Mouse (Mus musculus) G1E (cell line): ENCODE data around the gene Dusp22. TPM values are rescaled to one million over a fixed set of nuclear protein-coding genes. Genes with fewer than 3 reads are reported as not detected.

ENCODE experiments used
- ATAC-seq: 2 replicates; pipeline ENCODE4 v1.8.0; 2016; ENCODE audit warnings: mild to moderate bottlenecking; ENCODE audit not compliant: insufficient number of reproducible peaks, poor library complexity, low FRiP score, severe bottlenecking; ENCODE audit errors: extremely low read depth
- DNase-seq: peaks from one replicate; pipeline ENCODE4 v3.0.0; 2012; ENCODE audit warnings: low spot score
- H3K27me3 ChIP-seq: 2 replicates; pipeline ENCODE4 v1.6.1; 2012; ENCODE audit warnings: mild to moderate bottlenecking, low read length, inconsistent platforms; ENCODE audit not compliant: insufficient read depth
- H3K36me3 ChIP-seq: replicated peaks from 2 replicates; pipeline ENCODE3; 2012; ENCODE audit warnings: mild to moderate bottlenecking, inconsistent platforms
- H3K4me1 ChIP-seq: 2 replicates; pipeline ENCODE4 v1.6.1; 2012; ENCODE audit warnings: low read depth, low read length, inconsistent platforms, mixed read lengths; ENCODE audit not compliant: insufficient read depth
- H3K4me3 ChIP-seq: 2 replicates; pipeline ENCODE4 v1.5.1; 2012; ENCODE audit warnings: low read depth, mild to moderate bottlenecking, inconsistent platforms, low read length, moderate library complexity, mixed read lengths
- H3K9me3 ChIP-seq: replicated peaks from 2 replicates; pipeline ENCODE4 v1.6.1; 2012; ENCODE audit warnings: inconsistent platforms
- CTCF ChIP-seq: IDR thresholded peaks from 2 replicates; pipeline ENCODE4 v1.5.1; 2012; ENCODE audit warnings: low read depth, low read length, inconsistent platforms, mixed read lengths
- GATA1 ChIP-seq: IDR thresholded peaks from 2 replicates; pipeline ENCODE4 v1.6.1; 2012; ENCODE audit warnings: borderline replicate concordance, low read length, inconsistent platforms, mixed read lengths
- GATA2 ChIP-seq: IDR thresholded peaks from 2 replicates; pipeline ENCODE4 v1.6.1; 2012; ENCODE audit warnings: low read depth, low read length, inconsistent platforms, borderline replicate concordance
- POLR2AphosphoS5 ChIP-seq: IDR thresholded peaks from 2 replicates; pipeline ENCODE4 v1.6.1; 2012; ENCODE audit warnings: low read depth, low read length, inconsistent platforms; ENCODE audit not compliant: insufficient replicate concordance
- TAL1 ChIP-seq: conservative IDR thresholded peaks from 2 replicates; pipeline ENCODE4 v1.6.1; 2012; ENCODE audit warnings: low read depth, low read length, inconsistent platforms, mixed read lengths
- polyA plus RNA-seq: library from polyadenylated mRNA; stranded (reverse); fragments of >175 nt; gene quantifications from 2 replicates; pipeline ENCODE4 v1.2.3, GENCODE M21; 2012
- total RNA-seq, 2 experiments: library from RNA; stranded (forward) in 1 of 2; stranded (reverse) in 1 of 2; fragments of 200-1000 nt in 1 of 2; fragments of >200 nt in 1 of 2; fragmentation: Nextera tagmentation in 1 of 2; gene quantifications; 2 replicates each; pipeline ENCODE4 v1.2.3; 2014 to 2017

Dusp22 gene
- total and polyA plus RNA-seq, 3 experiments = 0.27 TPM; not detected in 2

- no peak for TF ChIP-seq GATA1
- TF ChIP-seq POLR2AphosphoS5 = no peak
- no peak for TF ChIP-seq CTCF
- no peak for TF ChIP-seq GATA2
- no peak for TF ChIP-seq TAL1
- no peaks in the 10 kb centered on the region for H3K4me1 ChIP-seq
- ATAC-seq (no peak), DNase-seq (no peak)
- no peaks in the 10 kb centered on the region for H3K9me3 ChIP-seq
- no peaks in the 10 kb centered on the region for H3K36me3 ChIP-seq
- H3K4me3 ChIP-seq = no peak overlapping the region
- H3K27me3 ChIP-seq = peaks cover 15% of the 10 kb centered on the region
These were observed 100.7 kb downstream of the Dusp22 start for GRCm38 (mm10) chr13:30760374-30761090.

Other genes starting within 250 kb of the Dusp22 start
- 61.2 and 65.3 TPM in 2 replicates for gene Uqcrfs1, start 114.6 kb upstream of the Dusp22 start, total RNA-seq (2014; fragmentation: Nextera tagmentation)
- 158 and 166 TPM in 2 replicates for gene Uqcrfs1, start 114.6 kb upstream of the Dusp22 start, total RNA-seq (2017)
- gene Uqcrfs1, start 114.6 kb upstream of the Dusp22 start, polyA plus RNA-seq = 106 and 116 TPM in 2 replicates
- not detected in 2 replicates for gene Irf4, start 89.2 kb downstream of the Dusp22 start, total RNA-seq (2014; fragmentation: Nextera tagmentation)
- gene Irf4, start 89.2 kb downstream of the Dusp22 start, total RNA-seq (2017) = 0.05 TPM in 1 of 2 replicates, not detected in the other
- not detected in 2 replicates for gene Irf4, start 89.2 kb downstream of the Dusp22 start, polyA plus RNA-seq